Mouse (Mus musculus): ENCODE results near the gene 1700042G07Rik. TPM values are rescaled to one million over a fixed set of nuclear protein-coding genes. Genes with fewer than 3 reads are reported as not detected.

The 1700042G07Rik gene
- polyA plus RNA-seq, 1 experiment from 2014 or later, result not detected

DNA sequence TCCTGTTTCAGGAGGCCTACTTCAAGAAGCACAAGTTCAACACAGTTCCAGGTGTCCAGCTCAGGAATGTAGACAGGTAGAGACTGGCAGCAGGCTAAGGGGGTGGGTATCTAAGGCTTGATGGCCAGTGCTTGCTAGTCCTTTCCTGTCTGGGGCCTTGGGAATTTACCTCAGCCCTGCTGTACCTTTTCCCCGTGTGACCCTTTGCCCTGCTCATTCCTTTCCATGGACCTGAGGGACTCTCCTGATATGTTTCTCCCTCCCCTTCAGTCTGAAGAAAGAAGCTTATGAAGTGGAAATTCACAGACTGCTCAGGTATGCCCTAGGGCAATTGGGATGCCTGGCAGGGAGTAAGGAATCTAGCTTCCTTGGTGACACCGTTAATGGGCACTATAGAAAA, 15.3 kb upstream of the 1700042G07Rik start:
- Histone ChIP-seq H3K9me3 (ENCODE audit: low read length) (no peaks in the 10 kb centered on the region), H3K4me3 (ENCODE audit: low read depth, low read length) (no peak overlapping the region), H3K9ac (replicated peaks) (no peak overlapping the region), H3K4me2 (ENCODE audit: low read depth, low read length) (no peak overlapping the region), H3K4me1 (ENCODE audit: insufficient read depth) (no peaks in the 10 kb centered on the region), H3K27me3 (ENCODE audit: insufficient read depth, low read length) (no peaks in the 10 kb centered on the region), H3K36me3 (replicated peaks; ENCODE audit: insufficient read depth, low read length) (peaks cover 47% of the 10 kb centered on the region), H3K27ac (ENCODE audit: low read depth) (no peak overlapping the region)
- DNase-seq (no peak), ATAC-seq (no peak)
- TF ChIP-seq EP300 (IDR thresholded peaks at IDR 0.05; ENCODE audit: low read depth) (no peak), CTCF (IDR thresholded peaks at IDR 0.05; ENCODE audit: low read depth) (no peak)
- WGBS (ENCODE audit: insufficient replicate concordance), result 90% methylated on average over 2 of the region's 2 CpGs

DNA sequence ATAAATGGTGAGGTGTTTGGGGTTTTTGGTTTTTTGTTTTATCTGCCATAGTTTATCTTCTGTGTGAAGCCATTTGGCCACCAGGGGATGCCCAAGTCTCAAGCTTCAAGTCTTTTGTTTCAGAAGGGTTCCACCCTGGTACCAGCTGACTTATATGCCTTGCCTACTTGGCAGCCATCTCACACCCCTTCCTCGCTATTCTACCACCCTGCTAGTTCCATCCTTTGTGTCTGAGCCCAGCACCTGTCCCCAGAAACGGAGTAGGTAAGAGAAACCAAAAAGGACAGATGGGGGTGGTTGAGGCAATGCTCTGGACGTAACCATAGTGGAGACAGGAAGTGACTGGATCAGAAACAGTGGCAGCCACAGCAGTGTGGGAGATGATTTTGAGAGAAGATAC, 13.3 kb upstream of the 1700042G07Rik start:
- H3K27ac ChIP-seq (ENCODE audit: low read depth), result no peak overlapping the region
- no peak overlapping the region for H3K9ac ChIP-seq (replicated peaks)
- TF ChIP-seq EP300 (IDR thresholded peaks at IDR 0.05; ENCODE audit: low read depth), result no peak
- TF ChIP-seq CTCF (IDR thresholded peaks at IDR 0.05; ENCODE audit: low read depth), result peak; percentile 62
- no peak overlapping the region for H3K4me2 ChIP-seq (ENCODE audit: low read depth, low read length)
- H3K36me3 ChIP-seq (replicated peaks; ENCODE audit: insufficient read depth, low read length), result peaks cover 38% of the 10 kb centered on the region
- ATAC-seq, result no peak
- DNase-seq, result no peak
- no peaks in the 10 kb centered on the region for H3K4me1 ChIP-seq (ENCODE audit: insufficient read depth)
- WGBS (ENCODE audit: insufficient replicate concordance), result 62% methylated on average over 3 of the region's 3 CpGs
- no peak overlapping the region for H3K4me3 ChIP-seq (ENCODE audit: low read depth, low read length)
- no peaks in the 10 kb centered on the region for H3K9me3 ChIP-seq (ENCODE audit: low read length)
- H3K27me3 ChIP-seq (ENCODE audit: insufficient read depth, low read length), result no peaks in the 10 kb centered on the region

DNA sequence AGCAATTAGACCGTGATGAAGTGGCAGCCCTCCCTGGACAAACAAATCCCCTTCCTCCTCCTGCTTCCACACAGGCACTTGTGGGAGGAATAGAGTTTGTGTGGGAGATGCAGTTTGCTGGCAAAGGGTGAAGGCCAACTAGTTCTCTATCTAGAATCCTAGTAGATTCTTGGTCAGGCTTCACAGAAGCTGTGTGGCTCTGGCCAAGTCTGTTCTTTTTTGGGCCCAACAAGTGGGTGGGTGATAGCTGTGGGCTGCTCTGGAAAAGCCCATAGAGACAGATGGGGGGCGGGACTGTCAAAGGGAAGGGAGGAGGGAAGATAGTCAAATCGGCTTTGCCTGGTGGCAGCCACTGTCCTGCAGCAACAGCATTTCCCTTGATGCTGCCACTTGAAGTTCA, 12.4 kb upstream of the 1700042G07Rik start:
- Histone ChIP-seq H3K4me1 (ENCODE audit: insufficient read depth) (no peaks in the 10 kb centered on the region), H3K36me3 (replicated peaks; ENCODE audit: insufficient read depth, low read length) (peaks cover 30% of the 10 kb centered on the region), H3K4me3 (ENCODE audit: low read depth, low read length) (no peak overlapping the region), H3K9me3 (ENCODE audit: low read length) (no peaks in the 10 kb centered on the region), H3K27me3 (ENCODE audit: insufficient read depth, low read length) (no peaks in the 10 kb centered on the region), H3K27ac (ENCODE audit: low read depth) (no peak overlapping the region), H3K4me2 (ENCODE audit: low read depth, low read length) (no peak overlapping the region), H3K9ac (replicated peaks) (no peak overlapping the region)
- no peak for ATAC-seq
- DNase-seq, result no peak
- TF ChIP-seq EP300 (IDR thresholded peaks at IDR 0.05; ENCODE audit: low read depth) (no peak), CTCF (IDR thresholded peaks at IDR 0.05; ENCODE audit: low read depth) (no peak)
- 66% methylated on average over 3 of the region's 3 CpGs for WGBS (ENCODE audit: insufficient replicate concordance)

DNA sequence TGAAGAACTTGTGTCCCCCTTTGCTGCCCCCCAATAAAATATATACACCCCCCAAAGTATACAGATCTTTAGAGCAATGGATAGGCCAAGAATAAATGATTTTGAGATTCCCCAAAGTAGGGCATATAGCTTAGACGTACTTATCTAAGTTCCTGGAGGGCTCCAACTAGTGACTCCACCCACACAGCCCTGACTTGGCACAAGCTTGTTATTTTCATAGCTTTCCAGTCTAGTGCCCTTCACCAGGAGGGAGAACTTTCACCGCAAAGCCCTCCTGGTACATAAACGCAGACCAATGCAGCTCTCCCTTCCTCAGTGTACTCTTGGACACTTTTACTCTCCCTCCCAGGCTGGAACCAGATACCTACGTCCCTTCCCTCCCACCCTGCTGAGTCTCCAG, 11.0 kb upstream of the 1700042G07Rik start:
- no peak for ATAC-seq
- H3K36me3 ChIP-seq (replicated peaks; ENCODE audit: insufficient read depth, low read length), result peaks cover 18% of the 10 kb centered on the region
- H3K27me3 ChIP-seq (ENCODE audit: insufficient read depth, low read length), result no peaks in the 10 kb centered on the region
- DNase-seq, result no peak
- no peak overlapping the region for H3K4me2 ChIP-seq (ENCODE audit: low read depth, low read length)
- no peak overlapping the region for H3K27ac ChIP-seq (ENCODE audit: low read depth)
- H3K9me3 ChIP-seq (ENCODE audit: low read length), result no peaks in the 10 kb centered on the region
- H3K4me1 ChIP-seq (ENCODE audit: insufficient read depth), result no peaks in the 10 kb centered on the region
- no peak for TF ChIP-seq EP300 (IDR thresholded peaks at IDR 0.05; ENCODE audit: low read depth)
- no peak for TF ChIP-seq CTCF (IDR thresholded peaks at IDR 0.05; ENCODE audit: low read depth)
- H3K9ac ChIP-seq (replicated peaks), result no peak overlapping the region
- no peak overlapping the region for H3K4me3 ChIP-seq (ENCODE audit: low read depth, low read length)
- 61% methylated on average over 4 of the region's 4 CpGs for WGBS (ENCODE audit: insufficient replicate concordance)

DNA sequence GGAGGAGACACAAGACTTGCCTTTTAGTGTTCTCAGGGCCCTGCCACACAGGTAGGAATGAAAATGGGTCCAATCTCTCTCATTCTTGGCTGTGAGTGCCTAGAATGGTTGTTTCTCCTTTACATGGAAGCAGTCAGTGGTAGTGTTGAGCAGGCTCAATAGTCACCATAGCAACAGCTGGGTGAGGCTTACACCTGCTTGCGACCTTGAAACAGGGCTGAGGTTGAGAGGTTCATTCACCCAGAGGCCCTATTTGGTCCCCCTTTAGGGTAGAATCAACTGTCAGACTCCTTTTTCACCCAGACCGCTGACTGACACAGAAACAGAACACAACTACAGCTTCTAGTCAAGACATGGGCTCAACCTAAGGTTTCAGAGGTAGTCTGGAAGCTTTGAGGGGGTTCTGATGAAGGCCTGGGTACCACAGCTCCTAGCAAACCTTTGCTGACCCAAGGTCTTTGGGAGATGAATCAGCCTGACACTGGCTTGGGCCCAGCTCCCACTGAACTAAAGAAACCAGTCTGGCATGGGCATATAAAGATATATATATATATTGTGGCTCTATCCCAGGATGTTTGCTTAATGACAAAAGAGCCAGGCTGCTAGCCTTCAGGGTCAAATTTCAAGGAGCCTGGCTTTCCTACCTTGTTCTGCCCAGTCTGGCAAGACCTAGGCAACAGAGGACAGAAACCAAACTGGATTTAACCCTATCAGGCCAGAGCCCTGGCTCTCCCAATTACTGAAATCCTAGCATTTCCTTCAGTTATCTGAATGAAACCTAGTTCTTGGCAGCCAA, 8.2 kb upstream of the 1700042G07Rik start:
- no peak for ATAC-seq
- no peak for DNase-seq
- H3K4me1 ChIP-seq (ENCODE audit: insufficient read depth), result no peaks in the 10 kb centered on the region
- no peak overlapping the region for H3K4me2 ChIP-seq (ENCODE audit: low read depth, low read length)
- no peaks in the 10 kb centered on the region for H3K9me3 ChIP-seq (ENCODE audit: low read length)
- TF ChIP-seq CTCF (IDR thresholded peaks at IDR 0.05; ENCODE audit: low read depth) (no peak), EP300 (IDR thresholded peaks at IDR 0.05; ENCODE audit: low read depth) (no peak)
- 0 out of 2 replicates have a peak, but pooled peaks cover 1% of the 10 kb centered on the region for H3K36me3 ChIP-seq (replicated peaks; ENCODE audit: insufficient read depth, low read length)
- WGBS (ENCODE audit: insufficient replicate concordance), result 72% methylated on average over 2 of the region's 2 CpGs
- H3K27me3 ChIP-seq (ENCODE audit: insufficient read depth, low read length), result no peaks in the 10 kb centered on the region
- no peak overlapping the region for H3K9ac ChIP-seq (replicated peaks)
- H3K27ac ChIP-seq (ENCODE audit: low read depth), result no peak overlapping the region
- H3K4me3 ChIP-seq (ENCODE audit: low read depth, low read length), result no peak overlapping the region

DNA sequence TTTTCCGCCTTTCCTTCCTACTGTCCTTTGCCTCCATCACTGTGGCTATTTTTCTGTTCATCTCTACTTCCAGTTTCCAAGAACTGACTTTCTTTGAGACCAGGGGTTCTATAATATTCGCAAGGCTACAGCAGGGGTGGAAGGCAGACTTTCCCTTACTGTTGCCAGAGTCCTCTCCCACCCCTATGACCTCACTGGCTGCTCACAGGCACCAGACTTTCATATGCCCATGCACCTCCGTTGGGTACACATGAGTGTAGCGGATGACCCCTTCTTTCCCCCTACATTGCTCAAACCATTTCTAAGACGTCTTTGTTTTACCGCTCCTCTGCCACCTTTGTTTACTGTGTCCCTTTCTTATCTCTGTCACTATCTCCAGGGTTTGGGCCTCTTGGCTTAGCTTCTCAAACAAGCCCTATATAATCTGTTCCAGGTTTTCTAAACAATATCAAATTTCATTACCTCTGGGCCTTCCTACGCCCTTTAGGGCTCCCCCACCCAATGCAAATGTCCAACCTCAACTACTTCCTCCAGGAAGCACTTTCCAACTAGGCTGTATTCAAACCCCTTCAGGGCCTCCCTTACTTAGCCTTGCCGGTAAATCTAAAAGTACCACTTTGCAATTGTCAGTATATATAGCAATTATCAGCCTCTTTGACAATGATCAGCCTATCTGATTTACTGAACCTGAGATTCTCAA, 7.3 kb upstream of the 1700042G07Rik start:
- Histone ChIP-seq H3K27ac (ENCODE audit: low read depth) (no peak overlapping the region), H3K9ac (replicated peaks) (no peak overlapping the region), H3K27me3 (ENCODE audit: insufficient read depth, low read length) (no peaks in the 10 kb centered on the region), H3K4me3 (ENCODE audit: low read depth, low read length) (no peak overlapping the region), H3K4me1 (ENCODE audit: insufficient read depth) (no peaks in the 10 kb centered on the region), H3K36me3 (replicated peaks; ENCODE audit: insufficient read depth, low read length) (no peaks in the 10 kb centered on the region), H3K4me2 (ENCODE audit: low read depth, low read length) (no peak overlapping the region), H3K9me3 (ENCODE audit: low read length) (no peaks in the 10 kb centered on the region)
- DNase-seq, result no peak
- 49% methylated on average over 8 of the region's 8 CpGs for WGBS (ENCODE audit: insufficient replicate concordance)
- TF ChIP-seq EP300 (IDR thresholded peaks at IDR 0.05; ENCODE audit: low read depth) (no peak), CTCF (IDR thresholded peaks at IDR 0.05; ENCODE audit: low read depth) (no peak)
- ATAC-seq, result no peak

Data from liver, postnatal 0 days (tissue).